In genomic region chr6:40137831-40138520, GRCm38 (mm10) we compare ENCODE assay signal across 15 mouse cellular contexts.
DNase-seq lines count a peak whose midpoint lies in the region; ATAC-seq lines count a peak whose summit lies in the region.
"Had no signal": no experiment of that assay in that cellular context is flagged by ENCODE, and none has a peak within 500 bp of the region (broad histone marks: within the 10 kb centered on the region; RNA-seq: fewer than 3 reads in every experiment).

No protein-coding gene starts in this region.

- H3K9ac ChIP-seq in neural tube, embryonic 11.5 days (ENCODE audit: low read length) = no peak overlapping the region
- no peak overlapping the region for H3K9ac ChIP-seq in forebrain, embryonic 15.5 days (replicated peaks)
- no peak overlapping the region for H3K9ac ChIP-seq in midbrain, embryonic 13.5 days (replicated peaks)
- H3K9ac ChIP-seq: embryonic facial prominence, embryonic 13.5 days; limb, embryonic 12.5 days; lung, embryonic 14.5 days; stomach, embryonic 15.5 days had no signal

- no peak for DNase-seq in neural tube, embryonic 11.5 days (ENCODE audit: low spot score)
- DNase-seq in neural tube, embryonic 10.5 days (ENCODE audit: extremely low spot score, low spot score) = no peak
- no peak for DNase-seq in testis, postnatal 10 days (ENCODE audit: low spot score)
- no peak for DNase-seq in left cerebral cortex, adult 18-20 months (ENCODE audit: low spot score in 2 of 2)
- DNase-seq in cerebellum, postnatal 4 days (ENCODE audit: low spot score in 2 of 2) = no peak
- DNase-seq: cerebellum, adult 9-11 months; gastrocnemius, postnatal 10 days; kidney, adult 8-10 months; lung, embryonic 14.5 days had no signal

- no peaks in the 10 kb centered on the region for H3K9me3 ChIP-seq in neural tube, embryonic 11.5 days (ENCODE audit: control insufficient read depth, low read length)
- no peaks in the 10 kb centered on the region for H3K9me3 ChIP-seq in forebrain, embryonic 15.5 days
- H3K9me3 ChIP-seq in midbrain, embryonic 13.5 days = no peaks in the 10 kb centered on the region
- H3K9me3 ChIP-seq: embryonic facial prominence, embryonic 13.5 days; G1E; limb, embryonic 12.5 days; stomach, embryonic 15.5 days had no signal

- WGBS in neural tube, embryonic 11.5 days = 76% methylated on average over 7 of the region's 7 CpGs
- 27% methylated on average over 7 of the region's 7 CpGs for WGBS in forebrain, embryonic 15.5 days
- 56% methylated on average over 7 of the region's 7 CpGs for WGBS in midbrain, embryonic 13.5 days

- no peaks in the 10 kb centered on the region for H3K27me3 ChIP-seq in neural tube, embryonic 11.5 days (ENCODE audit: control insufficient read depth, insufficient read depth, low read length)
- H3K27me3 ChIP-seq in forebrain, embryonic 15.5 days = no peaks in the 10 kb centered on the region
- H3K27me3 ChIP-seq in midbrain, embryonic 13.5 days = no peaks in the 10 kb centered on the region
- H3K27me3 ChIP-seq: embryonic facial prominence, embryonic 13.5 days; limb, embryonic 12.5 days; stomach, embryonic 15.5 days had no signal

- H3K4me2 ChIP-seq in neural tube, embryonic 11.5 days (ENCODE audit: low read depth) = no peak overlapping the region
- no peak overlapping the region for H3K4me2 ChIP-seq in forebrain, embryonic 15.5 days (replicated peaks)
- no peak overlapping the region for H3K4me2 ChIP-seq in midbrain, embryonic 13.5 days (replicated peaks)
- H3K4me2 ChIP-seq: embryonic facial prominence, embryonic 13.5 days; limb, embryonic 12.5 days; lung, embryonic 14.5 days; stomach, embryonic 15.5 days had no signal

- no peak for ATAC-seq in neural tube, embryonic 11.5 days (ENCODE audit: insufficient read depth, low FRiP score, low TSS enrichment)
- ATAC-seq in forebrain, embryonic 15.5 days (replicated peaks) = peak; percentile 38
- ATAC-seq in midbrain, embryonic 13.5 days = peak; percentile 81

- H3K4me3 ChIP-seq in neural tube, embryonic 11.5 days (ENCODE audit: low read depth, low read length) = no peak overlapping the region
- no peak overlapping the region for H3K4me3 ChIP-seq in forebrain, embryonic 15.5 days
- no peak overlapping the region for H3K4me3 ChIP-seq in midbrain, embryonic 13.5 days (replicated peaks)
- H3K4me3 ChIP-seq: embryonic facial prominence, embryonic 13.5 days; limb, embryonic 12.5 days; stomach, embryonic 15.5 days had no signal

- H3K36me3 ChIP-seq in neural tube, embryonic 11.5 days (ENCODE audit: control insufficient read depth, insufficient read depth, low read length) = no peaks in the 10 kb centered on the region
- no peaks in the 10 kb centered on the region for H3K36me3 ChIP-seq in forebrain, embryonic 15.5 days
- H3K36me3 ChIP-seq in midbrain, embryonic 13.5 days = no peaks in the 10 kb centered on the region
- H3K36me3 ChIP-seq: embryonic facial prominence, embryonic 13.5 days; G1E; limb, embryonic 12.5 days; stomach, embryonic 15.5 days had no signal

- H3K27ac ChIP-seq in neural tube, embryonic 11.5 days (ENCODE audit: low read depth, low read length) = peak overlapping the region; percentile 27; the same call in 1 of the 2 replicates
- no peak overlapping the region for H3K27ac ChIP-seq in forebrain, embryonic 15.5 days (replicated peaks)
- peak overlapping the region; percentile 63 for H3K27ac ChIP-seq in midbrain, embryonic 13.5 days
- H3K27ac ChIP-seq: embryonic facial prominence, embryonic 13.5 days; limb, embryonic 12.5 days; stomach, embryonic 15.5 days had no signal

- H3K4me1 ChIP-seq in neural tube, embryonic 11.5 days (ENCODE audit: control insufficient read depth, insufficient read depth, low read length) = no peaks in the 10 kb centered on the region
- peaks cover 16% of the 10 kb centered on the region for H3K4me1 ChIP-seq in forebrain, embryonic 15.5 days
- peaks cover 35% of the 10 kb centered on the region for H3K4me1 ChIP-seq in midbrain, embryonic 13.5 days (replicated peaks)
- H3K4me1 ChIP-seq: embryonic facial prominence, embryonic 13.5 days; limb, embryonic 12.5 days; stomach, embryonic 15.5 days had no signal
